Mouse (Mus musculus): ENCODE results near the gene Amot. TPM values are rescaled to one million over a fixed set of nuclear protein-coding genes. Genes with fewer than 3 reads are reported as not detected.

Amot gene
- polyA plus RNA-seq, 1 experiment from 2014 or later: 15.5 TPM

- H3K9me3 ChIP-seq: no peaks in the 10 kb centered on the region
- 65% methylated on average over 2 of the region's 2 CpGs for WGBS
- H3K4me1 ChIP-seq: peaks cover 7% of the 10 kb centered on the region; the same call in 1 of the 2 replicates
- H3K27me3 ChIP-seq: no peaks in the 10 kb centered on the region
- no peak overlapping the region for H3K4me3 ChIP-seq (replicated peaks)
- H3K9ac ChIP-seq: no peak overlapping the region
- ATAC-seq (ENCODE audit: low FRiP score): no peak
- H3K36me3 ChIP-seq (replicated peaks): no peaks in the 10 kb centered on the region
- no peak overlapping the region for H3K27ac ChIP-seq
- H3K4me2 ChIP-seq: no peak overlapping the region
These were observed 5.9 kb downstream of the Amot start for GRCm38 (mm10) chrX:145499101-145499500.

GRCm38 (mm10) chrX:145498691-145499090 is 6.3 kb downstream of the Amot start:
- peaks cover 7% of the 10 kb centered on the region; the same call in 1 of the 2 replicates for H3K4me1 ChIP-seq

GRCm38 (mm10) chrX:145497486-145497885 is 7.5 kb downstream of the Amot start:
- no peak overlapping the region for H3K4me2 ChIP-seq
- no peaks in the 10 kb centered on the region for H3K27me3 ChIP-seq
- H3K9ac ChIP-seq: no peak overlapping the region
- peaks cover 7% of the 10 kb centered on the region; the same call in 1 of the 2 replicates for H3K4me1 ChIP-seq
- no peak for ATAC-seq (ENCODE audit: low FRiP score)
- H3K4me3 ChIP-seq (replicated peaks): no peak overlapping the region
- 86% methylated on average over 6 of the region's 6 CpGs for WGBS
- no peak overlapping the region for H3K27ac ChIP-seq
- H3K9me3 ChIP-seq: no peaks in the 10 kb centered on the region
- H3K36me3 ChIP-seq (replicated peaks): no peaks in the 10 kb centered on the region

More at GRCm38 (mm10) chrX:145498691-145499090, 6.3 kb downstream of the Amot start:
- Histone ChIP-seq H3K27ac (no peak overlapping the region), H3K9ac (no peak overlapping the region), H3K4me3 (replicated peaks) (no peak overlapping the region), H3K27me3 (no peaks in the 10 kb centered on the region), H3K36me3 (replicated peaks) (no peaks in the 10 kb centered on the region), H3K9me3 (no peaks in the 10 kb centered on the region), H3K4me2 (no peak overlapping the region)
- WGBS: 68% methylated on average over 4 of the region's 4 CpGs
- no peak for ATAC-seq (ENCODE audit: low FRiP score)

- H3K27me3 ChIP-seq: no peaks in the 10 kb centered on the region
- no peak for ATAC-seq (ENCODE audit: low FRiP score)
- 92% methylated on average over 4 of the region's 4 CpGs for WGBS
These were observed 9.6 kb downstream of the Amot start for GRCm38 (mm10) chrX:145495381-145495780.

GRCm38 (mm10) chrX:145490821-145491220 is 14.2 kb downstream of the Amot start:
- no peak overlapping the region for H3K4me3 ChIP-seq (replicated peaks)
- no peak overlapping the region for H3K27ac ChIP-seq
- H3K9ac ChIP-seq: no peak overlapping the region
- 83% methylated on average over 1 of the region's 1 CpGs for WGBS
- no peaks in the 10 kb centered on the region for H3K4me1 ChIP-seq
- ATAC-seq (ENCODE audit: low FRiP score): no peak
- no peaks in the 10 kb centered on the region for H3K27me3 ChIP-seq
- H3K9me3 ChIP-seq: no peaks in the 10 kb centered on the region
- H3K4me2 ChIP-seq: no peak overlapping the region
- H3K36me3 ChIP-seq (replicated peaks): 0 out of 2 replicates have a peak, but pooled peaks cover 2% of the 10 kb centered on the region

More at GRCm38 (mm10) chrX:145495381-145495780, 9.6 kb downstream of the Amot start:
- H3K4me3 ChIP-seq (replicated peaks): no peak overlapping the region
- H3K4me2 ChIP-seq: no peak overlapping the region
- H3K9me3 ChIP-seq: no peaks in the 10 kb centered on the region
- no peaks in the 10 kb centered on the region for H3K4me1 ChIP-seq
- H3K9ac ChIP-seq: no peak overlapping the region
- H3K27ac ChIP-seq: no peak overlapping the region
- no peaks in the 10 kb centered on the region for H3K36me3 ChIP-seq (replicated peaks)

- Histone ChIP-seq H3K4me3 (replicated peaks) (no peak overlapping the region), H3K36me3 (replicated peaks) (0 out of 2 replicates have a peak, but pooled peaks cover 2% of the 10 kb centered on the region), H3K27ac (no peak overlapping the region), H3K27me3 (no peaks in the 10 kb centered on the region), H3K9ac (no peak overlapping the region), H3K4me1 (no peaks in the 10 kb centered on the region), H3K9me3 (no peaks in the 10 kb centered on the region), H3K4me2 (no peak overlapping the region)
- WGBS: 85% methylated on average over 3 of the region's 3 CpGs
- no peak for ATAC-seq (ENCODE audit: low FRiP score)
These were observed 14.6 kb downstream of the Amot start for GRCm38 (mm10) chrX:145490417-145490816.

GRCm38 (mm10) chrX:145489950-145490349 is 15.0 kb downstream of the Amot start:
- H3K36me3 ChIP-seq (replicated peaks): 0 out of 2 replicates have a peak, but pooled peaks cover 2% of the 10 kb centered on the region
- H3K4me2 ChIP-seq: no peak overlapping the region
- H3K4me1 ChIP-seq: no peaks in the 10 kb centered on the region
- H3K4me3 ChIP-seq (replicated peaks): no peak overlapping the region
- H3K9me3 ChIP-seq: no peaks in the 10 kb centered on the region
- H3K27me3 ChIP-seq: no peaks in the 10 kb centered on the region
- no peak for ATAC-seq (ENCODE audit: low FRiP score)
- H3K9ac ChIP-seq: no peak overlapping the region
- H3K27ac ChIP-seq: no peak overlapping the region
- WGBS: 94% methylated on average over 5 of the region's 5 CpGs

- no peak overlapping the region for H3K9ac ChIP-seq
- H3K4me3 ChIP-seq (replicated peaks): no peak overlapping the region
- H3K4me2 ChIP-seq: no peak overlapping the region
- H3K27me3 ChIP-seq: no peaks in the 10 kb centered on the region
- H3K27ac ChIP-seq: no peak overlapping the region
- 0 out of 2 replicates have a peak, but pooled peaks cover 2% of the 10 kb centered on the region for H3K36me3 ChIP-seq (replicated peaks)
- 87% methylated on average over 3 of the region's 4 CpGs for WGBS
- no peaks in the 10 kb centered on the region for H3K9me3 ChIP-seq
- ATAC-seq (ENCODE audit: low FRiP score): no peak
- H3K4me1 ChIP-seq: no peaks in the 10 kb centered on the region
These were observed 19.5 kb downstream of the Amot start for GRCm38 (mm10) chrX:145485495-145485894.

- Histone ChIP-seq H3K4me3 (replicated peaks) (no peak overlapping the region), H3K27ac (no peak overlapping the region), H3K27me3 (no peaks in the 10 kb centered on the region), H3K4me1 (no peaks in the 10 kb centered on the region), H3K36me3 (replicated peaks) (0 out of 2 replicates have a peak, but pooled peaks cover 2% of the 10 kb centered on the region), H3K9ac (no peak overlapping the region), H3K4me2 (no peak overlapping the region), H3K9me3 (no peaks in the 10 kb centered on the region)
- 71% methylated on average over 7 of the region's 7 CpGs for WGBS
- ATAC-seq (ENCODE audit: low FRiP score): no peak
These were observed 21.4 kb downstream of the Amot start for GRCm38 (mm10) chrX:145483486-145484055.

- H3K4me1 ChIP-seq: peaks cover 6% of the 10 kb centered on the region
- H3K27me3 ChIP-seq: 0 out of 2 replicates have a peak, but pooled peaks cover 4% of the 10 kb centered on the region
- 0 out of 2 replicates have a peak, but pooled peaks cover 2% of the 10 kb centered on the region for H3K36me3 ChIP-seq (replicated peaks)
- H3K9me3 ChIP-seq: no peaks in the 10 kb centered on the region
- H3K4me2 ChIP-seq: no peak overlapping the region
- WGBS: 93% methylated on average over 5 of the region's 5 CpGs
- ATAC-seq (ENCODE audit: low FRiP score): no peak
- H3K27ac ChIP-seq: no peak overlapping the region
- H3K9ac ChIP-seq: no peak overlapping the region
- no peak overlapping the region for H3K4me3 ChIP-seq (replicated peaks)
These were observed 22.6 kb downstream of the Amot start for GRCm38 (mm10) chrX:145482383-145482782.

- no peak overlapping the region for H3K4me2 ChIP-seq
- peaks cover 4% of the 10 kb centered on the region; the same call in 1 of the 2 replicates for H3K27me3 ChIP-seq
- no peak overlapping the region for H3K4me3 ChIP-seq (replicated peaks)
- H3K9ac ChIP-seq: no peak overlapping the region
- H3K27ac ChIP-seq: no peak overlapping the region
- peaks cover 6% of the 10 kb centered on the region for H3K4me1 ChIP-seq
- H3K36me3 ChIP-seq (replicated peaks): no peaks in the 10 kb centered on the region
- no peaks in the 10 kb centered on the region for H3K9me3 ChIP-seq
- 91% methylated on average over 10 of the region's 10 CpGs for WGBS
- no peak for ATAC-seq (ENCODE audit: low FRiP score)
These were observed 25.0 kb downstream of the Amot start for GRCm38 (mm10) chrX:145479942-145480341.

- no peak overlapping the region for H3K4me2 ChIP-seq
- ATAC-seq (ENCODE audit: low FRiP score): peak; percentile 39; the same call in 1 of the 2 replicates
- no peak overlapping the region for H3K9ac ChIP-seq
- peak overlapping the region; percentile 46; the same call in 1 of the 2 replicates for H3K27ac ChIP-seq
- 52% methylated on average over 3 of the region's 3 CpGs for WGBS
- H3K4me3 ChIP-seq (replicated peaks): no peak overlapping the region
- no peaks in the 10 kb centered on the region for H3K36me3 ChIP-seq (replicated peaks)
- peaks cover 6% of the 10 kb centered on the region for H3K4me1 ChIP-seq
- H3K9me3 ChIP-seq: no peaks in the 10 kb centered on the region
- H3K27me3 ChIP-seq: peaks cover 4% of the 10 kb centered on the region; the same call in 1 of the 2 replicates
These were observed 27.2 kb downstream of the Amot start for GRCm38 (mm10) chrX:145477725-145478194.

Data from forebrain, embryonic 12.5 days (tissue).